Mouse (Mus musculus) lung, embryonic 16.5 days (tissue): ENCODE data around the gene Gm8113. TPM values are rescaled to one million over a fixed set of nuclear protein-coding genes. Genes with fewer than 3 reads are reported as not detected.
"Not testable (repeated sequence)": the region's sequence is repeated elsewhere in the genome, so short reads cannot be mapped to it uniquely, and the experiment has no call there.

Source experiments
- ATAC-seq: fragments of 200-750 bp; cut with Nextera tagmentation; 2 replicates; pipeline ENCODE4 v1.8.0; 2017; ENCODE audit warnings: low read depth, mild to moderate bottlenecking, moderate library complexity
- H3K27ac ChIP-seq: fragments of 300-500 bp; sonication (generic); 2 replicates; pipeline ENCODE4 v1.5.1; 2014; ENCODE audit warnings: mild to moderate bottlenecking, control low read depth, low read length
- H3K27me3 ChIP-seq: fragments of 300-500 bp; sonication (generic); 2 replicates; pipeline ENCODE4 v1.6.1; 2014; ENCODE audit warnings: low read depth, low read length, mixed read lengths; ENCODE audit not compliant: control insufficient read depth, insufficient read depth
- H3K36me3 ChIP-seq: fragments of 300-500 bp; sonication (generic); 2 replicates; pipeline ENCODE4 v1.6.1; 2014; ENCODE audit warnings: low read length; ENCODE audit not compliant: control insufficient read depth, insufficient read depth
- H3K4me1 ChIP-seq: fragments of 300-500 bp; sonication (generic); replicated peaks from 2 replicates; pipeline ENCODE4 v1.6.1; 2014; ENCODE audit warnings: low read length, mixed read lengths; ENCODE audit not compliant: control insufficient read depth, insufficient read depth
- H3K4me2 ChIP-seq: fragments of 300-500 bp; sonication (generic); 2 replicates; pipeline ENCODE4 v1.6.1; 2014; ENCODE audit warnings: low read depth, low read length, control low read depth
- H3K4me3 ChIP-seq: fragments of 300-500 bp; sonication (generic); 2 replicates; pipeline ENCODE4 v1.5.1; 2014; ENCODE audit warnings: mild to moderate bottlenecking, low read length, control low read depth
- H3K9ac ChIP-seq: fragments of 300-500 bp; sonication (generic); 2 replicates; pipeline ENCODE4 v1.6.1; 2014; ENCODE audit warnings: low read length, control low read depth
- H3K9me3 ChIP-seq: fragments of 300-500 bp; sonication (generic); 2 replicates; pipeline ENCODE4 v1.6.1; 2016; ENCODE audit warnings: low read length; ENCODE audit not compliant: control insufficient read depth
- WGBS: fragments of 180-500 bp; shearing (Covaris S2); extraction: QIAGEN DNeasy Blood & Tissue Kit; methylation state at CpG from one replicate; pipeline ENCODE4 v1.1.7; 2014; 5-methylcytosine and 5-hydroxymethylcytosine counted together
- polyA plus RNA-seq: library from polyadenylated mRNA; unstranded; fragments of >200 nt; fragmentation: Nextera tagmentation; extraction: Ambion mirVana; gene quantifications from 2 replicates; pipeline ENCODE4 v1.2.1, GENCODE M21; 2015

The Gm8113 gene
- polyA plus RNA-seq: 26.0 and 26.7 TPM in 2 replicates

- not testable (repeated sequence) for H3K36me3 ChIP-seq, H3K27me3 ChIP-seq, H3K9me3 ChIP-seq, H3K4me1 ChIP-seq
- peak within 1 kb of the TSS; percentile 48 for H3K4me2 ChIP-seq
- H3K9ac ChIP-seq: peak within 1 kb of the TSS; percentile 69
- 6% methylated on average over 10 of the region's 10 CpGs for WGBS
- peak; percentile 97 for ATAC-seq
- H3K27ac ChIP-seq: peak within 1 kb of the TSS; percentile 92
- peak within 1 kb of the TSS; percentile 58 for H3K4me3 ChIP-seq
Measured at GRCm38 (mm10) chr14:43924688-43925403, at the start of gene Gm8113. Gm8113 (plus strand) TSS chr14:43925390.

GRCm38 (mm10) chr14:43875417-43875816, 49.8 kb upstream of the Gm8113 start, which contains the start of gene Ear1:
Ear1 (minus strand) TSS chr14:43875517.
- not testable (repeated sequence) for H3K36me3 ChIP-seq, H3K4me2 ChIP-seq, H3K4me1 ChIP-seq, H3K27me3 ChIP-seq, H3K9me3 ChIP-seq, H3K4me3 ChIP-seq, H3K9ac ChIP-seq, H3K27ac ChIP-seq, ATAC-seq
- 84% methylated on average over 2 of the region's 3 CpGs for WGBS

GRCm38 (mm10) chr14:43877789-43878188, 47.4 kb upstream of the Gm8113 start:
- not testable (repeated sequence) for ATAC-seq, H3K27me3 ChIP-seq, H3K4me1 ChIP-seq, H3K9ac ChIP-seq, H3K9me3 ChIP-seq, H3K27ac ChIP-seq, H3K4me2 ChIP-seq, H3K36me3 ChIP-seq, H3K4me3 ChIP-seq
- 46% methylated on average over 1 of the region's 2 CpGs for WGBS

GRCm38 (mm10) chr14:43879966-43880545, 45.1 kb upstream of the Gm8113 start:
- WGBS: 87% methylated on average over 5 of the region's 5 CpGs
- H3K9me3 ChIP-seq, H3K27me3 ChIP-seq, H3K9ac ChIP-seq, H3K27ac ChIP-seq, H3K36me3 ChIP-seq, H3K4me3 ChIP-seq, H3K4me2 ChIP-seq, H3K4me1 ChIP-seq, ATAC-seq: not testable (repeated sequence)

- H3K9ac ChIP-seq, H3K36me3 ChIP-seq, H3K4me3 ChIP-seq, H3K4me1 ChIP-seq, H3K27me3 ChIP-seq, H3K9me3 ChIP-seq, ATAC-seq, H3K27ac ChIP-seq, H3K4me2 ChIP-seq: not testable (repeated sequence)
- 70% methylated on average over 1 of the region's 1 CpGs for WGBS
Measured at GRCm38 (mm10) chr14:43886235-43886634, 39.0 kb upstream of the Gm8113 start.

- WGBS: 100% methylated on average over 1 of the region's 1 CpGs
Measured at GRCm38 (mm10) chr14:43891288-43891687, 33.9 kb upstream of the Gm8113 start.

GRCm38 (mm10) chr14:43895357-43895756, 29.8 kb upstream of the Gm8113 start:
- 22% methylated on average over 1 of the region's 2 CpGs for WGBS
- not testable (repeated sequence) for H3K27ac ChIP-seq, H3K9me3 ChIP-seq, H3K36me3 ChIP-seq, H3K4me1 ChIP-seq, H3K9ac ChIP-seq, H3K27me3 ChIP-seq, H3K4me2 ChIP-seq, H3K4me3 ChIP-seq, ATAC-seq

More at GRCm38 (mm10) chr14:43891288-43891687, 33.9 kb upstream of the Gm8113 start:
- H3K27ac ChIP-seq, H3K4me3 ChIP-seq, ATAC-seq, H3K9ac ChIP-seq, H3K27me3 ChIP-seq, H3K4me2 ChIP-seq, H3K4me1 ChIP-seq, H3K9me3 ChIP-seq, H3K36me3 ChIP-seq: not testable (repeated sequence)

- not testable (repeated sequence) for H3K27me3 ChIP-seq, H3K4me2 ChIP-seq, H3K27ac ChIP-seq, H3K4me1 ChIP-seq, H3K4me3 ChIP-seq, H3K9ac ChIP-seq, H3K36me3 ChIP-seq, H3K9me3 ChIP-seq, ATAC-seq
- 67% methylated on average over 3 of the region's 3 CpGs for WGBS
Measured at GRCm38 (mm10) chr14:43898577-43898976, 26.6 kb upstream of the Gm8113 start.

- not testable (repeated sequence) for H3K4me2 ChIP-seq, ATAC-seq, H3K36me3 ChIP-seq
Measured at GRCm38 (mm10) chr14:43918214-43918613, 7.0 kb upstream of the Gm8113 start.

More at GRCm38 (mm10) chr14:43918214-43918613, 7.0 kb upstream of the Gm8113 start:
- H3K4me3 ChIP-seq, H3K4me1 ChIP-seq, H3K9ac ChIP-seq, H3K9me3 ChIP-seq, H3K27ac ChIP-seq, H3K27me3 ChIP-seq: not testable (repeated sequence)
